Mouse (Mus musculus) neural tube, embryonic 11.5 days (tissue): Measurements from ENCODE around the gene Clic4. TPM values are rescaled to one million over a fixed set of nuclear protein-coding genes. Genes with fewer than 3 reads are reported as not detected.

Experiments used
- ATAC-seq: fragments of 200-750 bp; cut with Nextera tagmentation; 2 replicates; pipeline ENCODE4 v1.8.0; 2017; ENCODE audit warnings: moderate number of reproducible peaks, mild to moderate bottlenecking, moderate TSS enrichment, moderate library complexity; ENCODE audit not compliant: insufficient read depth, low FRiP score, low TSS enrichment
- DNase-seq: peaks from one replicate; pipeline ENCODE4 v3.0.0-alpha.2; 2015; ENCODE audit warnings: low spot score
- H3K27ac ChIP-seq: fragments of 300-500 bp; sonication (generic); 2 replicates; pipeline ENCODE4 v1.5.1; 2014; ENCODE audit warnings: low read depth, mild to moderate bottlenecking, low read length
- H3K27me3 ChIP-seq: fragments of 300-500 bp; sonication (generic); 2 replicates; pipeline ENCODE4 v1.6.1; 2014; ENCODE audit warnings: mild to moderate bottlenecking, low read length, mixed read lengths; ENCODE audit not compliant: control insufficient read depth, insufficient read depth
- H3K36me3 ChIP-seq: fragments of 300-500 bp; sonication (generic); 2 replicates; pipeline ENCODE4 v1.6.1; 2014; ENCODE audit warnings: mild to moderate bottlenecking, low read length, moderate library complexity, mixed read lengths; ENCODE audit not compliant: control insufficient read depth, insufficient read depth
- H3K4me1 ChIP-seq: fragments of 300-500 bp; sonication (generic); 2 replicates; pipeline ENCODE4 v1.6.1; 2014; ENCODE audit warnings: low read length, mixed read lengths; ENCODE audit not compliant: control insufficient read depth, insufficient read depth
- H3K4me2 ChIP-seq: fragments of 300-500 bp; sonication (generic); 2 replicates; pipeline ENCODE4 v1.6.1; 2014; ENCODE audit warnings: low read depth, mild to moderate bottlenecking, moderate library complexity
- H3K4me3 ChIP-seq: fragments of 300-500 bp; sonication (generic); 2 replicates; pipeline ENCODE4 v1.5.1; 2014; ENCODE audit warnings: low read depth, low read length
- H3K9ac ChIP-seq: fragments of 300-500 bp; sonication (generic); 2 replicates; pipeline ENCODE4 v1.6.1; 2014; ENCODE audit warnings: mild to moderate bottlenecking, low read length
- H3K9me3 ChIP-seq: fragments of 300-500 bp; sonication (generic); 2 replicates; pipeline ENCODE4 v1.6.1; 2016; ENCODE audit warnings: low read length; ENCODE audit not compliant: control insufficient read depth
- WGBS: fragments of 180-500 bp; shearing (Covaris S2); extraction: QIAGEN DNeasy Blood & Tissue Kit; methylation state at CpG from one replicate; pipeline ENCODE4 v1.1.7; 2014; 5-methylcytosine and 5-hydroxymethylcytosine counted together
- polyA plus RNA-seq: library from polyadenylated mRNA; unstranded; fragments of >200 nt; fragmentation: Nextera tagmentation; extraction: Ambion mirVana; gene quantifications from 2 replicates; pipeline ENCODE4 v1.2.1, GENCODE M21; 2014

Clic4 gene
- polyA plus RNA-seq, 1 experiment from 2014 or later = 157 TPM

DNA sequence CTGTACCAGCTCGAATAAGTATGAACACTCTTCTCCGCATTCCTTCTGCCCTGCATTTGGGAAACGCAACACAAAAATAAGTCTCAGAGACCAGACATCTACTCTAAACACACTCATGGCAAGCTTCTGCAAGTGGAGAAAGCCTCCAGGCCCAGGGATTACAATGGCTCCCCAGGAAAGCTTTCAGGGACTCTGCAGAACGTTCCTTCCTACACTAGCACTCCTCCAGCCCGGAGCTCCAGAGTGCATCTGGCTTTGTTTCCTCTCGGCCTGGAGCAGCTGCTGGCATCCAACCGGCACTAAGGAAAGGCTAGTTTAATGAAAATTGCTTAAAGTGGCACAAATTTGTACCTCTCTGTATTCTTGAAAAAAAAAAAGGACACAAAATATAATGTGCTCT, 14.1 kb downstream of the Clic4 start:
- H3K9me3 ChIP-seq = no peaks in the 10 kb centered on the region
- no peaks in the 10 kb centered on the region for H3K4me1 ChIP-seq
- no peak overlapping the region for H3K27ac ChIP-seq
- H3K4me2 ChIP-seq = no peak overlapping the region
- no peak overlapping the region for H3K9ac ChIP-seq
- H3K27me3 ChIP-seq = no peaks in the 10 kb centered on the region
- H3K4me3 ChIP-seq = no peak overlapping the region
- H3K36me3 ChIP-seq = no peaks in the 10 kb centered on the region; the same call in 1 of the 2 replicates
- WGBS = 59% methylated on average over 7 of the region's 7 CpGs
- no peak for DNase-seq
- ATAC-seq = no peak

- Histone ChIP-seq H3K4me2 (no peak overlapping the region), H3K27ac (no peak overlapping the region), H3K9me3 (no peaks in the 10 kb centered on the region), H3K4me1 (no peaks in the 10 kb centered on the region), H3K4me3 (no peak overlapping the region), H3K9ac (no peak overlapping the region), H3K36me3 (no peaks in the 10 kb centered on the region; the same call in 1 of the 2 replicates), H3K27me3 (no peaks in the 10 kb centered on the region)
- DNase-seq (no peak), ATAC-seq (no peak)
- 86% methylated on average over 9 of the region's 9 CpGs for WGBS
Measured at GRCm38 (mm10) chr4:135257881-135258476, 14.6 kb downstream of the Clic4 start.

DNA sequence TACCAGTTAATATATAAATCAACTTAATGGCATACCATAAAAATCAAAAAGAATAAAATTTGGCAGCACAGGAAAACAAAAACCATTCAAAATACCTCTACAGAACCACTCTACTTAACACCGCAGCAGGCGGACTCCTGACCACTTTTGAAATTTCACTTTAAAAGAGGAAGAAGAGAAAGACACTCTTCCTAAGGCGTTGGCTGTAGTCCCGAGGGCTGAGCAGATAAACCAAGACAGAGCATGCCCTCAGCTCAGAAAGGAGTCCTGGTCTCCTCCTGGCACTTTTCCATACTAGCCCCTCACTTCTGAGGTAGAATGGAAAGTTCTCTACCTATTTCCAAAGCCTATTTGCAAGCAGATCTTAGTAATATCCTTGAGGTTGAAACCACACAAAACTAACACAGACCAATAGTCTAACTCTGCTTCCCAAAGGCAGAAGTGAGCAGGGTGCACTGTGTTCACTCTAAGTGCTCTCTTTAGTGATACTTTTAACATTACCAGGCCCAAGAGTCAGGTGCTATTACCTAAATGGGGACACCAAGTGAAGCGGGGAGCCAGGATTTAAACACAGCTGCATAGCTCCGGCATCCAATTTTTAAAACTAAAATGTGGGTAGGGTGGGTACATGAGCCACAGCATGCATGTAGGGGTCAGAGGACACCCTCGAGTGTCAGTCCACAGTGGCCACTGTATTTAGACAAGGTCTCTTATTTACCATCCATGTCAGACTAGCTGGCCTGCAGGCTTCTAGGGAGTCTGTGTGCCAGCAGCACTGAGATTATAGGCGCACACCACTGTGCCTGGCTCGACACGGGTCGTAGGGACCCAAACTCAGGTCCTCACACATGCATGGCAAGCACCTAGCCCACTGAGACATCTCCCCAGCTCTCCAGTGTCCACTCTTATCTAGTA, 15.8 kb downstream of the Clic4 start:
- no peaks in the 10 kb centered on the region; the same call in 1 of the 2 replicates for H3K36me3 ChIP-seq
- DNase-seq = no peak
- H3K27ac ChIP-seq = no peak overlapping the region
- no peaks in the 10 kb centered on the region for H3K9me3 ChIP-seq
- no peaks in the 10 kb centered on the region for H3K27me3 ChIP-seq
- H3K4me1 ChIP-seq = no peaks in the 10 kb centered on the region
- WGBS = 93% methylated on average over 11 of the region's 11 CpGs
- H3K4me2 ChIP-seq = no peak overlapping the region
- no peak for ATAC-seq
- no peak overlapping the region for H3K9ac ChIP-seq
- no peak overlapping the region for H3K4me3 ChIP-seq

GRCm38 (mm10) chr4:135254770-135255169, 17.8 kb downstream of the Clic4 start:
- Histone ChIP-seq H3K9me3 (no peaks in the 10 kb centered on the region), H3K4me1 (no peaks in the 10 kb centered on the region), H3K27me3 (no peaks in the 10 kb centered on the region), H3K4me3 (no peak overlapping the region), H3K9ac (no peak overlapping the region), H3K36me3 (no peaks in the 10 kb centered on the region; the same call in 1 of the 2 replicates), H3K27ac (no peak overlapping the region), H3K4me2 (no peak overlapping the region)
- WGBS = 74% methylated on average over 3 of the region's 3 CpGs
- DNase-seq = no peak
- ATAC-seq = no peak

GRCm38 (mm10) chr4:135254321-135254720, 18.3 kb downstream of the Clic4 start:
- no peaks in the 10 kb centered on the region for H3K9me3 ChIP-seq
- no peak for DNase-seq
- no peaks in the 10 kb centered on the region for H3K4me1 ChIP-seq
- ATAC-seq = no peak
- no peak overlapping the region for H3K27ac ChIP-seq
- H3K36me3 ChIP-seq = no peaks in the 10 kb centered on the region; the same call in 1 of the 2 replicates
- H3K4me2 ChIP-seq = no peak overlapping the region
- H3K27me3 ChIP-seq = no peaks in the 10 kb centered on the region
- H3K4me3 ChIP-seq = no peak overlapping the region
- 94% methylated on average over 4 of the region's 4 CpGs for WGBS
- no peak overlapping the region for H3K9ac ChIP-seq

GRCm38 (mm10) chr4:135253239-135254039, 19.2 kb downstream of the Clic4 start:
- no peak for ATAC-seq

GRCm38 (mm10) chr4:135251801-135252200, 20.8 kb downstream of the Clic4 start:
- no peak for ATAC-seq
- Histone ChIP-seq H3K9me3 (no peaks in the 10 kb centered on the region), H3K4me3 (no peak overlapping the region), H3K36me3 (no peaks in the 10 kb centered on the region; the same call in 1 of the 2 replicates), H3K27me3 (no peaks in the 10 kb centered on the region), H3K4me1 (no peaks in the 10 kb centered on the region), H3K9ac (no peak overlapping the region), H3K4me2 (no peak overlapping the region), H3K27ac (no peak overlapping the region)
- DNase-seq = no peak
- WGBS = 41% methylated on average over 2 of the region's 2 CpGs

More at GRCm38 (mm10) chr4:135253239-135254039, 19.2 kb downstream of the Clic4 start:
- Histone ChIP-seq H3K9ac (no peak overlapping the region), H3K4me2 (no peak overlapping the region), H3K4me1 (no peaks in the 10 kb centered on the region), H3K27ac (no peak overlapping the region), H3K27me3 (no peaks in the 10 kb centered on the region), H3K9me3 (no peaks in the 10 kb centered on the region), H3K36me3 (no peaks in the 10 kb centered on the region; the same call in 1 of the 2 replicates), H3K4me3 (no peak overlapping the region)
- WGBS = 91% methylated on average over 12 of the region's 12 CpGs
- no peak for DNase-seq

GRCm38 (mm10) chr4:135248250-135249018, 24.2 kb downstream of the Clic4 start:
- ATAC-seq (no peak), DNase-seq (no peak)
- Histone ChIP-seq H3K27ac (no peak overlapping the region), H3K4me1 (no peaks in the 10 kb centered on the region), H3K36me3 (no peaks in the 10 kb centered on the region; the same call in 1 of the 2 replicates), H3K27me3 (no peaks in the 10 kb centered on the region), H3K4me2 (no peak overlapping the region), H3K4me3 (no peak overlapping the region), H3K9ac (no peak overlapping the region), H3K9me3 (no peaks in the 10 kb centered on the region)
- 86% methylated on average over 9 of the region's 9 CpGs for WGBS
